Mouse (Mus musculus): Measurements from ENCODE around the gene Cacna1h. TPM values are rescaled to one million over a fixed set of nuclear protein-coding genes. Genes with fewer than 3 reads are reported as not detected.

The Cacna1h gene
- polyA plus RNA-seq, 1 experiment from 2014 or later, result 0.23 TPM

DNA sequence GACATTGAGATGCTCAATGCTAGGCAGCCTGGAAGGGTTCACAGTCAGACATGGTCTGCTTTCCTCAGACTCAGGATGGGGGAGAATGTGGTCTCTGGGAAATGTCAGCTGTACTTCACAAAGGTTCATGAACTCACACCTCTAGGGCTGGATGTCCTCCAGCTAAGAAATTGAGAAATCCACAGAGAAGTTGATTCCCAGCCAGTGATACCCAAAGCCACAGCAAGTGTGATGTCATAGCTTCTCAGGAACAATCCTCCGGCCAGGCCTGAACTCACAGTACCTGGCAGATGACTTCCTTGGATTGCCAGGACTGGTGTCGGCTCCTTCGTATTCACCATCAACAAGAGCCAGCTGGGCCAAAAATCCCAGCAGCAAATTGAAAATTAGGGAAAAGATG lies 12.3 kb upstream of the Cacna1h start:
- POLR2A ChIA-PET, result no interaction called here
- no peak for DNase-seq (ENCODE audit: low read depth, low spot score)
- ATAC-seq, result no peak
- CTCF ChIA-PET, result no interaction called here
- TF ChIP-seq CTCF (IDR thresholded peaks at IDR 0.05), result no peak
- H3K27me3 ChIP-seq, result peaks cover 39% of the 10 kb centered on the region
- in situ Hi-C loops (cut with MboI; ENCODE audit: low pct_unique_long_range_greater_than_20kb), result no loop called here

GRCm38 (mm10) chr17:25445074-25445473 lies 11.5 kb upstream of the Cacna1h start:
- no peak for ATAC-seq
- POLR2A ChIA-PET, result no interaction called here
- CTCF ChIA-PET, result interaction anchor here (0.5 kb wide), 1 partner anchor 11 kb away, joined by 3 read pairs; no protein-coding TSS in a partner anchor

GRCm38 (mm10) chr17:25442889-25443288 lies 9.3 kb upstream of the Cacna1h start:
- TF ChIP-seq CTCF (IDR thresholded peaks at IDR 0.05), result no peak
- ATAC-seq, result no peak
- POLR2A ChIA-PET, result interaction anchor here (0.6 kb wide), 1 partner anchor 132 kb away, joined by 3 read pairs; no protein-coding TSS in a partner anchor
- CTCF ChIA-PET, result no interaction called here
- DNase-seq (ENCODE audit: low read depth, low spot score), result no peak
- in situ Hi-C loops (cut with MboI; ENCODE audit: low pct_unique_long_range_greater_than_20kb), result no loop called here
- H3K27me3 ChIP-seq, result peaks cover 40% of the 10 kb centered on the region

More at GRCm38 (mm10) chr17:25445074-25445473, 11.5 kb upstream of the Cacna1h start:
- no peak for TF ChIP-seq CTCF (IDR thresholded peaks at IDR 0.05)
- DNase-seq (ENCODE audit: low read depth, low spot score), result no peak
- in situ Hi-C loops (cut with MboI; ENCODE audit: low pct_unique_long_range_greater_than_20kb), result no loop called here
- H3K27me3 ChIP-seq, result peaks cover 43% of the 10 kb centered on the region

DNA sequence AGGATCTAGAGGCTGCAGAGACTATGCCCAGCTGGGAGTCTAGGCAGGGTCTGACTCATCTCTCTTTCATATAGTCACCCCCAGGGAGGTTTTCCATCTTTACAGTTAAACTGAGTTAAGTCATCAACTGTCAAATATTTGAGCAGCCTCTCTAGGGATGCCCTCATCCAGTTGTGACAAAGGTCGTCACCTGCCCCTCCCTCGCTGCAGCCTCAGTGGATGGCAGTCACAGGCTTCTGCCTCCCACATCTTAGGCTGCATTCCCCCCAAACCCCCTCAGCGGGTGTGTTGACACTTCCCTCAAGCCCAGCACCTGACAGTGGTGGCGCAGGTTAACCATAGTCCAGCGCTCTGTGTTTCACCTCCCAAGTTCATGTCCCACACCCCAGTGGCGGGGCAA lies 7.8 kb upstream of the Cacna1h start:
- H3K27me3 ChIP-seq, result peaks cover 35% of the 10 kb centered on the region
- in situ Hi-C loops (cut with MboI; ENCODE audit: low pct_unique_long_range_greater_than_20kb), result no loop called here
- TF ChIP-seq CTCF (IDR thresholded peaks at IDR 0.05), result no peak
- ChIA-PET CTCF (no interaction called here), POLR2A (no interaction called here)
- ATAC-seq (no peak), DNase-seq (ENCODE audit: low read depth, low spot score) (no peak)

DNA sequence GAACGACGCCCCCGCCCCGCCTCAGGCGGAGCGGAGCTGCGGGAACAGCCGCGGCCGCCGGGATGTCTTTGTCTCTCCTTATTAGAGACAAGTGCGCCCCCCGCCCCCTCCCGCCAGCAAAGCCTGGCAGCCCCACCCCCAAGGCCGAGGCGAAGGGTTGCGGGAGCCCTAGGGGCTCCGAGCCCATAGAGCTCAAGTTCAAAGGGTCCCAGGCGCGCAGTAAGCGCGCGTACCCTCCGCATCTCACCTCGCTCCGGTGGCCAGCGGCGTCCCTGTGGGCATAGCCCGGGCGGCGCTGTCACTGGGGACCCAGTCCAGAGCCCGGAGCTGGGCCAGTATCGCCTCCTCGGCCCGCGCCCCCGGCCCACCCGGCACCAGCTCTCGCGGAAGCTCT lies 363 bp downstream of the Cacna1h start:
- peaks cover 65% of the 10 kb centered on the region for H3K27me3 ChIP-seq
- no peak for TF ChIP-seq CTCF (IDR thresholded peaks at IDR 0.05)
- ATAC-seq (no peak), DNase-seq (ENCODE audit: low read depth, low spot score) (no peak)
- POLR2A ChIA-PET, result no interaction called here
- CTCF ChIA-PET, result no interaction called here
- in situ Hi-C loops (cut with MboI; ENCODE audit: low pct_unique_long_range_greater_than_20kb), result no loop called here

DNA sequence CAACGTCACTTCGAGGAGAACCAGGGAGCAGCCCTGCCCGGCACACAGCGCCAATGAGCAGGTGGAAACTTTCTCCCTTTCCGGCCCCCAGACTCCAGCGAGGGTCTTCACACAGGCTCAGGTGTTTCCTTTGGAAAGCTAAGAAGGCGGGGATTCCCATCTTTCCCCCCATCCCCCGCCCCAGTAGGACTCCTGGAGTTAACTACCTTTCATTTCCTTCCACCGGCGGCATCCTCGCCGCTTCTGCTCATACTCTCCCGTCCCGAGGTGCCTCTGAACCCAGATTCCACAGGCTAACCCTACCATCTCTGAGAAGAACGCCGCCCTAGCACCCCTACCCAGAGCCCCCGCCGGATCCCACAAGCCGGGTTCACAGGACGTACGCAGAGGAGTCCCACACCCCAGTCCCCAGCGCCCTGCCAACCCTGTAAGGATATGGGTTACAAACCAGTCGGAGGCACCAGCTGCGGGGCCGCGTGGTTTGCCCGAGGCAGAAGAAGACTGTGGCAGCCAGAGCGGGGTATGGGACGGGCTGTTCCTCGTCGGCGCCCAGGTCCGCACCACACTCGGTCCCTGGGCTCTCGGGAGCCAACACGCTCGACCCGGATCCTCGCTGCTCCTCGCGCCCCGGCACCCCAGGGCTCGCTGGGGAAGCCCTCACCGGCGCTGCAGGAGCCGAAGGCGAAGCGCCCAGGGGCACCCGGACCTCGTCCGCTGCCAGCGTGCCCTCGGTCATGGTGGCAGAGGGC lies 976 bp downstream of the Cacna1h start:
- in situ Hi-C loops (cut with MboI; ENCODE audit: low pct_unique_long_range_greater_than_20kb), result no loop called here
- ChIA-PET POLR2A (no interaction called here), CTCF (no interaction called here)
- no peak for TF ChIP-seq CTCF (IDR thresholded peaks at IDR 0.05)
- peaks cover 68% of the 10 kb centered on the region for H3K27me3 ChIP-seq
- no peak for DNase-seq (ENCODE audit: low read depth, low spot score)
- ATAC-seq, result no peak

- no peak for TF ChIP-seq CTCF (IDR thresholded peaks at IDR 0.05)
- DNase-seq (ENCODE audit: low read depth, low spot score) (no peak), ATAC-seq (no peak)
- ChIA-PET CTCF (no interaction called here), POLR2A (no interaction called here)
- H3K27me3 ChIP-seq, result peaks cover 66% of the 10 kb centered on the region
- in situ Hi-C loops (cut with MboI; ENCODE audit: low pct_unique_long_range_greater_than_20kb), result no loop called here
These were observed 3.0 kb downstream of the Cacna1h start for GRCm38 (mm10) chr17:25430534-25430933.

DNA sequence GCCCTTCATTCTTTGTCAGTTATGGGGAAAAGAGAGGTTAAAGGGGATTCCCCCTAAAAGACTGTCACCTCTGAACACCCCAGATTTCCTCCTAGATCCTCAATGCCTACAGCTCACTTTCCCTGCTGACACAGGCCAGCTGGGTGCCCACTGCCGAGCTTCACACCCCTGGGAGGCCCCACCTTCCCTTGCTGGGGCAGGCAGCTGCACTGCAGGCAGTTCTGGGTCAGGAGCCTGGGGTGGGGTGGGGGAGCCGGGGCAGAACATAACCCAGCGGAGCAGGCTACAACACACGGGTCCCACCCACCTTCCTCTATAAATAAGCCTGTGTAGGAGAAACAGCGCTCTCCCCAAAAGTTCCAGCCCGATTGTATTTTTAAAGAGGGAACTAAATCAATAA lies 3.7 kb downstream of the Cacna1h start:
- H3K27me3 ChIP-seq, result peaks cover 62% of the 10 kb centered on the region
- POLR2A ChIA-PET, result no interaction called here
- ATAC-seq (no peak), DNase-seq (ENCODE audit: low read depth, low spot score) (no peak)
- in situ Hi-C loops (cut with MboI; ENCODE audit: low pct_unique_long_range_greater_than_20kb), result no loop called here
- CTCF ChIA-PET, result no interaction called here
- no peak for TF ChIP-seq CTCF (IDR thresholded peaks at IDR 0.05)

- peaks cover 55% of the 10 kb centered on the region for H3K27me3 ChIP-seq
- CTCF ChIA-PET, result interaction anchor here (1.1 kb wide), 1 partner anchor 33 kb away, joined by 3 read pairs; no protein-coding TSS in a partner anchor
- no peak for TF ChIP-seq CTCF (IDR thresholded peaks at IDR 0.05)
- DNase-seq (ENCODE audit: low read depth, low spot score), result no peak
- no peak for ATAC-seq
- POLR2A ChIA-PET, result no interaction called here
- in situ Hi-C loops (cut with MboI; ENCODE audit: low pct_unique_long_range_greater_than_20kb), result no loop called here
These were observed 4.3 kb downstream of the Cacna1h start for GRCm38 (mm10) chr17:25429240-25429639.

DNA sequence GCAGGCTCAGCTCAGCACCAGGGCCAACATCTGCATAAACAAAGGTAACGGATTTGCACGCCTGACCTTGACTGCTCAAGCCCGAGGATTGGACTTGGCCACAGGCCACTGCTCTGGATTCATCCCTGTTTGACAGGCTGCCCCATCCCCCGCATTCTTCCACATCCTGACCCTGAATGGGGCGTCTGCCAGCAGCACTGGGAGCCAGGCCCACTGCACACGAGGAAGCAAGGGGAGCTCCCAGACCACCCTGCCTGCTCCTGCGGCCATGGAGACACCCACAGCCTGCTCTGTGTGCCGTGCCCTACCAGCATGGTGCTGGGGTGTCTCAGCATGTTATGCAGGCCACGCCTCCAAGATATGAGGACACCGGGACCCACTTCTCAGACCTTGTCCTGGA lies 6.1 kb downstream of the Cacna1h start:
- no peak for TF ChIP-seq CTCF (IDR thresholded peaks at IDR 0.05)
- H3K27me3 ChIP-seq, result peaks cover 53% of the 10 kb centered on the region
- ChIA-PET CTCF (no interaction called here), POLR2A (interaction anchor here (0.6 kb wide), 1 partner anchor 23 kb away, joined by 7 read pairs; no protein-coding TSS in a partner anchor)
- in situ Hi-C loops (cut with MboI; ENCODE audit: low pct_unique_long_range_greater_than_20kb), result no loop called here
- DNase-seq (ENCODE audit: low read depth, low spot score) (no peak), ATAC-seq (no peak)

GRCm38 (mm10) chr17:25425996-25426395 lies 7.6 kb downstream of the Cacna1h start:
- H3K27me3 ChIP-seq, result peaks cover 45% of the 10 kb centered on the region
- CTCF ChIA-PET, result no interaction called here
- ATAC-seq (no peak), DNase-seq (ENCODE audit: low read depth, low spot score) (no peak)
- POLR2A ChIA-PET, result no interaction called here
- in situ Hi-C loops (cut with MboI; ENCODE audit: low pct_unique_long_range_greater_than_20kb), result no loop called here
- TF ChIP-seq CTCF (IDR thresholded peaks at IDR 0.05), result no peak
